Mouse (Mus musculus) urinary bladder, adult 18-20 months (tissue): ENCODE data around the gene Ift22.

Experiments
- DNase-seq, 2 experiments: peaks; one replicate each; pipeline ENCODE4 v3.0.0; 2022; ENCODE audit warnings: low spot score in 2 of 2, mixed read lengths in 2 of 2

Gene Ift22

GRCm38 (mm10) chr5:136907991-136908857 lies at the start of gene Ift22:
Ift22 (plus strand) TSS chr5:136908150.
- DNase-seq = peak; percentile 84 to 93

GRCm38 (mm10) chr5:136861191-136861940 lies 46.6 kb upstream of the Ift22 start:
- DNase-seq = no peak

- no peak for DNase-seq
Observed at GRCm38 (mm10) chr5:136862806-136863205, 45.1 kb upstream of the Ift22 start.

GRCm38 (mm10) chr5:136863276-136863675 lies 44.7 kb upstream of the Ift22 start:
- DNase-seq = no peak

- DNase-seq = no peak
Observed at GRCm38 (mm10) chr5:136863961-136864674, 43.8 kb upstream of the Ift22 start.

GRCm38 (mm10) chr5:136867706-136868105 lies 40.2 kb upstream of the Ift22 start:
- no peak for DNase-seq

GRCm38 (mm10) chr5:136869451-136870114 lies 38.4 kb upstream of the Ift22 start:
- no peak for DNase-seq

- no peak for DNase-seq
Observed at GRCm38 (mm10) chr5:136872417-136872816, 35.5 kb upstream of the Ift22 start.

GRCm38 (mm10) chr5:136874271-136874670 lies 33.7 kb upstream of the Ift22 start:
- no peak for DNase-seq

- DNase-seq = no peak
Observed at GRCm38 (mm10) chr5:136880101-136880500, 27.8 kb upstream of the Ift22 start.

- peak; percentile 30 to 78 for DNase-seq
Observed at GRCm38 (mm10) chr5:136881380-136882009, 26.5 kb upstream of the Ift22 start.

- DNase-seq = peak in 1 of 2 experiments; percentile 7
Observed at GRCm38 (mm10) chr5:136882055-136882787, 25.7 kb upstream of the Ift22 start.

- no peak for DNase-seq
Observed at GRCm38 (mm10) chr5:136882788-136883439, 25.0 kb upstream of the Ift22 start, which contains the start of gene Col26a1. Col26a1 (minus strand) TSS chr5:136883209.

GRCm38 (mm10) chr5:136886957-136887356 lies 21.0 kb upstream of the Ift22 start:
- DNase-seq = no peak

- no peak for DNase-seq
Observed at GRCm38 (mm10) chr5:136888539-136889355, 19.2 kb upstream of the Ift22 start.

GRCm38 (mm10) chr5:136894840-136895528 lies 13.0 kb upstream of the Ift22 start:
- DNase-seq = no peak

GRCm38 (mm10) chr5:136895529-136895963 lies 12.4 kb upstream of the Ift22 start:
- no peak for DNase-seq

GRCm38 (mm10) chr5:136904621-136905020 lies 3.3 kb upstream of the Ift22 start:
- DNase-seq = no peak
